Mouse (Mus musculus): Measurements from ENCODE around the gene Kiz. TPM values are rescaled to one million over a fixed set of nuclear protein-coding genes. Genes with fewer than 3 reads are reported as not detected.

Gene Kiz
- total RNA-seq, 1 experiment from 2014 or later = 53.2 TPM

DNA sequence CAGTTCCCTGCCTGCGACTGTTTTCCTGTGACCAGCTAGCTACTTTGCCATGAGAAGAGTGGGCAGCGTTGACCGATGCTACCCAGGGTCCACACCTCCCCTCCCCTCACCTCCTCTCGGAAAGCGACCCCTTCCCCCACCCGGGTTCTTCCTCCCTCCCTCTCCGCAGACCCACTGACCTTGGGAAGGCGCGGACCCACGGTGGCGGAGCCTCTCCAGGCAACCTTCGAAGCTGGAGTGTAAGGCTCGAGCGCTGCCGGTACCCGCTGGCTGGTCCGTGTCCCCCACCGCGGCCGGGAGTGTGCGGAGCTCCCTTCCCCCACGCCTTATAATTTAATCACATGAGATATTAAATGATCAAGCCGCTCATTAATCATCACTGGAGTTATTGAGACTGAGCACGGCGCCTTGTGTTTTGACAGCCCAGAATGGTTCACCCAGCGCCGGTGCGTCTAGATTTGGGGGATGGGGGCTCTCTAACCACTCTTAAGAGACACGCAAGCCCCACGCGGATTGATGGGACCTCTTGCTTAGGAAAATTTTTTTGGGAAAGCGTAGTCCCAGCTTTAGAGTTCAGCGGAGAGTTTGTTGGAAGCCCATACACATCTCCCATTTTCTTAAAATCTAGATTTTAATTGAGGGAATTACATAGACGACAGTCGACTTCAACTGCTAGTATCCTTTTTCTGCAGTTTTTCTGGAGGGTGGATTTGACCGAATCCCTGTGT, 16.2 kb upstream of the Kiz start:
- no peak for ATAC-seq (replicated peaks in 1 of 2; ENCODE audit: insufficient read depth in 1 of 2, low FRiP score in 2 of 2, low TSS enrichment in 1 of 2, low read depth in 1 of 2, poor library complexity in 2 of 2, severe bottlenecking in 2 of 2)

DNA sequence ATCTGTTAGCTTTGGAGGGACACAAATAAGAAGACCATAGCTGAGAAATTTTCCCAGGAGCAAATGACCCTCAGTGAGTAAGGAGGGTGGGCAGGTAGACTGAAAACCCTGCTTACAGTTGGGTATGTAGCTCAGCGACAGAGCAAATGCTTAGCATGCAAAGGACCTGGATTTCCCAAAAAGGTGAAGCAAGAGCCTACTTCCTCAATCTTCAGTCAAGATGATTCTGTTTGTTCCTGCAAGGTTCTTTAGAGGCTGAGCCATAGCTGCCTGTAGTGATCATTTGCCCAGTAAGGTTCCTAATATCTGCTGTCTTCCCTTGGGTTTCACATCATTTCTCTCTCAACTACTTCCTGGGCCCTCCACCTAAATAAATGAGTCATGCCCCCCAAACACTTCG, 7.8 kb upstream of the Kiz start:
- peak; percentile 46 to 71; a peak in 2 of 4 replicates for ATAC-seq (replicated peaks in 1 of 2; ENCODE audit: insufficient read depth in 1 of 2, low FRiP score in 2 of 2, low TSS enrichment in 1 of 2, low read depth in 1 of 2, poor library complexity in 2 of 2, severe bottlenecking in 2 of 2)

DNA sequence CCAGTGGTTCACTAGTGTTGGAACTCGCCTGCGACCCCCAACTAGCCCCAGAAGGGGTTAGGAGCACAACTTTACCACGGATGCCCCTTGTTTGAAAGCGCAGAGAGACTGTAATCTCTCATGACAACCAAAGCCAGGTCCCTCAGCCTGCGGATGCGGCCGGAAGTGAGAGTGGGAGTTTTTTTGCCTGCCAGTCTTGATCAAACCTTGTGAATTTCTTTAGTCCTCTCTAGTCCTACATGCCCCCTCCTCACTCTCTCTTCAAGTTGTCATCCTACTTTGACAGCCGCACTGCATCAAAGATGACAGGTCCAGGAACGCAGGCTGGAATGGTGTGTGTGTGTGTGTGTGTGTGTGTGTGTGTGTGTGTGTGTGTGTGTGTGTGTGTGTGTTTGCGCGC, 456 bp downstream of the Kiz start:
- peak; percentile 19 to 60; a peak in 3 of 4 replicates for ATAC-seq (replicated peaks in 1 of 2; ENCODE audit: insufficient read depth in 1 of 2, low FRiP score in 2 of 2, low TSS enrichment in 1 of 2, low read depth in 1 of 2, poor library complexity in 2 of 2, severe bottlenecking in 2 of 2)

DNA sequence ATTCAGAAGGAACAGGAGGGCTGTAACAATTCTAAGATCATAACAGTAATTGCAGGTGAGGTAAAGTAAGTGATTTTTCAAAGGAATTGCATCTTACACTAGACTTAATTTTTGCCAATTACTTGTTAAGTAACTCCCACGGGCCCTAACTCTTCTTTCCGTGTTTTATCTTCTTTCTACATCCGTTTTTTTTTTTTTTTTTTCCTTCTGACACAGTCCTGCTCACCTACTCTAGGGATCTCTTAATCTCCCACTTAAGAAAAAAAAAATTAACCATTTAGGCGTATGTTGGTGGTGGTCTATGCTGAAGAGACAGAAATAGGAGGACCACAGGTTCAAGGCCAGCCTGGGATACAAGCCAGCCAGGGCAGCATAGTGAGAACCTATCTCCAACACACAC, 1.2 kb downstream of the Kiz start:
- no peak for ATAC-seq (replicated peaks in 1 of 2; ENCODE audit: insufficient read depth in 1 of 2, low FRiP score in 2 of 2, low TSS enrichment in 1 of 2, low read depth in 1 of 2, poor library complexity in 2 of 2, severe bottlenecking in 2 of 2)

DNA sequence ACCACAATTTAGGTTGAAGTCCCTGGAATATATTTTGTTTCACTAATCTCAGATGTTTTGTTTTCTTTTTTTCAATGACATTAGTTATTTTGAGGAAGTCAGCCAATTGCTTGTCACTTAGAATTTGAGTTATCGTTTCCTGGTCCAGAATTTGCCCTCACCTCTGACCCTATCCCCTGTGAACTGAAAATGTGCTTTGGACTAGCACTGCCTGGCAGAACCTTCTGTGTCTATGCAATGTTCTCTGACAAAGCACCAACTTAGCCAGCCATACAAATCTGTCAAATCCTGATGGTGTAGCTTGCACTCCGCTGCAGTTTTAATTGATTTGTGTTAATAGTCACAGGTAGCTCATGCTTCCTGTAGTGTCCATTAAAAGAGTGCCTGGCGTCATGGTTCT, 10.1 kb downstream of the Kiz start:
- no peak for ATAC-seq (replicated peaks in 1 of 2; ENCODE audit: insufficient read depth in 1 of 2, low FRiP score in 2 of 2, low TSS enrichment in 1 of 2, low read depth in 1 of 2, poor library complexity in 2 of 2, severe bottlenecking in 2 of 2)

DNA sequence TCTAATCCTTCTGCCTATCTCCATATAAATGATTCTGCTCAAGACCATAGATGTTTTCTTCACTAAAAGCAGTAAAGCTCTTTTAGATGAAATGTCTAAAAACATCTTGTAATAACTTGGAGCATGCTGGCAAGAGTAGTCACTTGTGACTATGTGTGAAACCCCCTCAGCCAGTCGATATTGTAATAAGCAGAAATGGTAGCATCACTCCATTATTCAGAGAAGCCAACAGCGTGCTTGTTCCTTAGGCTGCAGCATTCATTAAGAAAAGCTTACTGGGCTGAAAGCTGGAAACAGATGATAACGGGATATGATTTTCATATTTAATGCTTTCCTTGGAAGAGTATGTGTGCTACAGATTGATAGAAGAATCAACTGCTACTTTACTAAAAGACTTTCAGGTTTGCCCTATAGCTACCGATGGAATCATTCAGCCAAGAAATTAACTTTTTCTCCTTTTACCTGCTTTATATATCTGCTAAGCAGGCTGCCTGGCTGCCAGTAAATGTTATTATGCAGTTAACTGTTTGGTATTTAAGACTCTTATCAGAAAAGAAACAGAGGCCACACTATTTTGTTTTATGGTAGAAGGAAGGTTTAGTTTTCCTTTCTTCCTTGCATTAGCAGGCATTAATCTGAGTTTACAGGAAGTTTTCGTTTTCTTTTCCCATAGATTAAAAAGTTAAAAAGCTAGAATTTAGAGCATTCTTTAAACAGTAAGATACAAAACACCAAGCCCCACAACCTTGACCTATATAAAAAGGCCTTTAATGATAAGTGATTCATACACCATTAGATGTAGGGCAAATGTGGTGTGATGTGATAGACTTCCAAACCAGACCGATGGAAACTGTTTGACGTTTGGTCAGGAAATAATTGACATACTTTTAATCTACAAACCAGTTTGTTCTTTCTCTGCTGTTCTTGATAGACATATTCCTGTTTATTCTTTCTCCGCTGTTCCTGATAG, 15.9 kb downstream of the Kiz start:
- ATAC-seq (replicated peaks in 1 of 2; ENCODE audit: insufficient read depth in 1 of 2, low FRiP score in 2 of 2, low TSS enrichment in 1 of 2, low read depth in 1 of 2, poor library complexity in 2 of 2, severe bottlenecking in 2 of 2) = no peak

DNA sequence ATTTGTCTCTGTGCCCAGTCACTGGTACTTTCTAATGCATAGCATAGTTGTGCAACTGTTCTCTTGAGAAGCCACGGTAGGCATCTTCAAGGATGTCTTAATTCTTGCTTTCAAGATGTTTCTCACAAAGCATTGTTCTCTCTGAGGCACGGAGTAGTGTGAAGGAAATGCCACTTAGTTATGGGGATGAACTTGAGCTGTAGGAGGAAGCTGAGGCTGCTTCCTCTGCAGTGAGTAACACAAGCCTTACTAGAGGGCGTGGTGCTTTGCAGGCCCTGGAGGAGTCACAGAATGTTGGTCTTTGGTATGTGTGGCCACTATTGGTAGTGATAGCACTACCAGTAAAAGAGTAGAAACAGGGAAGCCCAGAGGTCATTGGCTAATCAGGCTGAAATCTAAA, 17.0 kb downstream of the Kiz start:
- ATAC-seq (replicated peaks in 1 of 2; ENCODE audit: insufficient read depth in 1 of 2, low FRiP score in 2 of 2, low TSS enrichment in 1 of 2, low read depth in 1 of 2, poor library complexity in 2 of 2, severe bottlenecking in 2 of 2) = peak in 1 of 2 experiments; percentile 59; a peak in 1 of 4 replicates

DNA sequence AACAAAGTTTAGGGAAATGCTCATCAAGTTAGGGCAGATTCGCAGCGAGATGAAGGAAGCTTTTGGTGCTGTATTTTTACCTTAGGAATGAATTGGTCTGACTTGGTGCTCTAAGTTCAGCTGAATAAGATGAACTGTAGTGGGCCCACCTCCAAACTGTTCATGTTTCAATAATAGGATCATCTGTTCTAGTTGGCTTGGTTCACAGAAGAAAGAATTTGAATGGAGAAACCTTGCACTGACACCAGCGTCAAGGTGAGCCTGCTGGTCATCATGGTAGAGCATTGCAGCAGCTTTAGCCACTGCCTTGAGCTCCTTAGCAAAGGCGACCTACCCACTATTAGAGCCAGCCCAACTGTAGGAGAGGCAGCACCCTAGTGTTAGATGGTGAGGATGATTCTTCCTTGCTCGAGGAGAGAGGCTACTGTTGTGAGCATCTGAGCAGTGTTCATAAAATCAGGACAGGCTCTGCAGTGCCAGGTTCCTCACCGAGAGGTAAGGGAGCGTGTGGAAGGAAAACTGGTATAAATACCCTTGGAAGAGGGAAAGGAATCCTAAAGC, 18.3 kb downstream of the Kiz start:
- no peak for ATAC-seq (replicated peaks in 1 of 2; ENCODE audit: insufficient read depth in 1 of 2, low FRiP score in 2 of 2, low TSS enrichment in 1 of 2, low read depth in 1 of 2, poor library complexity in 2 of 2, severe bottlenecking in 2 of 2)

DNA sequence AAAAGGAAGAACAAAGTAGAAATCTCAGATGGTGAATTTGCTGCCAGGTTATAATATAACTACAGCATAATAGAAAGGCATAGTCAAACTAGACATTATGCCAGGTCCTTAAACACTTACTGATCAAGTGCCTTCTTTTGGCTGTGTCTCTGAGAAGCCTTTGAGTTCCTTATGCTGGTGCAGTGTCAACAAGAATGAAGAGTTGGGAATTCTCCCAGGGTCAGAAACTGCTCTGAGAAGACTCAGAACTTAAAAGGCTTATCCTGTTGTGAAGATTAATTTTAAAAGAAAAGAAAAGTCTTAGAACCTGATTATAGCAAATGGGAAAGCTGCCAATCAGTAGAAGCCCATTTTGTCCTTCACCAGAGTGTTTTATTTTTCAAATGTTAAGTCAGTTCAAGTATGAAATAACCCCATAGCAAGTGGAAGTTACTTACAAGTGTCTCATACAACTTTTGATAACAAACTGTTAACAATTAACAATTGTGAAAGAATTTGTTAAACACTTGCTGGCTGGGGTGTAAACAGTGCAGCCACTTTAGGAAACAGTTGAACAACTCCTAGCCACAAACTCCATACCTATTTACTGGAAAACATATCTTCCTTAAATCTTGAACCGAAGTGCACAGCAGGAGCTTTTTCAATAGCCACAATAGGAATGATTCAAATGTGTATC, 21.9 kb downstream of the Kiz start:
- no peak for ATAC-seq (replicated peaks in 1 of 2; ENCODE audit: insufficient read depth in 1 of 2, low FRiP score in 2 of 2, low TSS enrichment in 1 of 2, low read depth in 1 of 2, poor library complexity in 2 of 2, severe bottlenecking in 2 of 2)

DNA sequence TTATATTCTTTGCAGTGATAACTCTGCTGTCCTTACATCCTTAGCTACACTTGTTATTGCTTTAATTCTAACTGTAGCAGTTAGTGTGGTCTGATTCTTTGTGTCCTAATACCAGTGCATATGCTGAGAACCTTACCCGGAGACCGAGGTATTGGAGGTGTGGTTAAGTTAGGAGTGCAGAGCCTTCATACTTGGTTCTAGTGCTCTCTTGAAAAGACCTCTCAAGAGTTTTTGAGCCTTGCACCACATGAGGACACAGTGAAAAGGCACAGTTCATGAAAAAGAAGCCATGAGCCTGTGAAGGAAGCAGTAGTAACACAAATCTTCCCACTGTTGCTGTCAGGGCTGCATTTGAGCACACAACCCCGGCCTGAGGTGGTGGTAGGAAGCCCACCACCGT, 26.0 kb downstream of the Kiz start:
- ATAC-seq (replicated peaks in 1 of 2; ENCODE audit: insufficient read depth in 1 of 2, low FRiP score in 2 of 2, low TSS enrichment in 1 of 2, low read depth in 1 of 2, poor library complexity in 2 of 2, severe bottlenecking in 2 of 2) = no peak

DNA sequence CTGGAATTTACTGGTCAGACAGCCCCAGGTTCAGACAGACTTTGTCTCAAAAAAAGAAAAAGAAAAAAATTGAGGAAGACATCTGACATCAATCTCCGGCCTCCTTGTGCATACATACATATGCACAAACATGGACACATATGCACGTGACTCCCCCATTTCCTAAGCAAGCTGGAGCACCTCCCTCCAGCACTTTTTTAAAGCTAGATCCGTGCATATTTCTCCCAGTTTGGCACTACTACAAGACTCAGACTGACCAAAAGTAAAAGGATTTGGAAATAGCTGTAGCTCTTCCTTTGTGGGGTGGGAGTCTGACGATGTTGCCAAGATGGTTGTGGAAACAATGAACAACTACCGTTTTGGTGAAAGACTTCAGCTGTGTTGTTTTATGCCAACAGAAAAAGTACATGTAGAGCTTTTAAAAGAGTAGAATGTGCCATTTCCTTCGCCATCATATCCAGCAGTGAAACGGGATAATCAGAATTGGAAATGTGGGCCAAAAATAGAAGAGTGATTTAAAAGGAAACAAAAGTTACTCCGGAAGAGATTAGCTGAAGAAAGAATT, 28.7 kb downstream of the Kiz start:
- no peak for ATAC-seq (replicated peaks in 1 of 2; ENCODE audit: insufficient read depth in 1 of 2, low FRiP score in 2 of 2, low TSS enrichment in 1 of 2, low read depth in 1 of 2, poor library complexity in 2 of 2, severe bottlenecking in 2 of 2)

DNA sequence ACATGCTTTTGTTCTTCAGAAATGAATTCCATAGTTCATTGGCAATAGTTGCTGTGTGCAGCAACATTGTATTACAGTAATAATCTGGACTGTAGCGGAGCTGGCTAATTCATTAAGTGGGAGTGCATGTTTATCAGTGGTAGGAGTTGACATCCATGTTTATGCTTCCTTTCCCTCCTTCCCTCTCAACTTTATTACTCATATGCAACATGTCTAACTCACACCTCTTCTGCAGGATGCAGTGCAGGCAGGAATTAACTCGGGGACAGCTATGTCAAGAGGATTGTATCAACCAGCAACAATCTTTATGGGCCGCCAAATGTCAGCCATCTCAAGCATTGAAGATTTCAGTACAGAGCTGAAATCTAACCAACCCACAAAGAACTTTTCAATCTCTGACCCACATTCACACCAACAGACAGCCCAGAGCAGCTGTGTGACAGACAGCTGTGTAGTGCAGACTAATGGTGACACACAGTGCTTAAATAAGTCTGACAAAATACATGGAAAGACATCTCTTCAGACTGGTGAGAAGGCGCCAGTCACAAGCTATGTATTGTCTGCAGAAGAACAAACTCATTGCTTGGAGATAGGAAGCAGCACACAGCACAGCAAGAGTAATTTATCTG, 33.2 kb downstream of the Kiz start:
- no peak for ATAC-seq (replicated peaks in 1 of 2; ENCODE audit: insufficient read depth in 1 of 2, low FRiP score in 2 of 2, low TSS enrichment in 1 of 2, low read depth in 1 of 2, poor library complexity in 2 of 2, severe bottlenecking in 2 of 2)

DNA sequence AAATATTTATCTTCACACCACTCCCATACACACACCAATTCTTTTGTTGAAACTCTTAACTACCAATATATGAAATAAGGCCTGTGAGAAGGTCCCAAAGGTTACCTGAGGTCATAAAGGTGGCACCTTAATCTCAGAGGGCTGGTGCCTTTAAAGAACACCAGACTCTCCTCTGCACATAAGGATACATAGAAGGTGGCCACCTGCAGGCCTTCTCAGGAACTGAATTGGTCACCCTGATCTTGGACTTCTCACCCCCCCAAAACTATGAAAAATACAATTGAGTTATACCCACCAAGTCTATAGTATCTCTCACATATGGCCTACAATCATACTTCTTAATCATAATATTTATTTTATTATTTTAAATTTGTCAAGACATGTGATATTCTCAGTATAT, 43.3 kb downstream of the Kiz start:
- ATAC-seq (replicated peaks in 1 of 2; ENCODE audit: insufficient read depth in 1 of 2, low FRiP score in 2 of 2, low TSS enrichment in 1 of 2, low read depth in 1 of 2, poor library complexity in 2 of 2, severe bottlenecking in 2 of 2) = peak; percentile 66 to 67; a peak in 3 of 4 replicates

DNA sequence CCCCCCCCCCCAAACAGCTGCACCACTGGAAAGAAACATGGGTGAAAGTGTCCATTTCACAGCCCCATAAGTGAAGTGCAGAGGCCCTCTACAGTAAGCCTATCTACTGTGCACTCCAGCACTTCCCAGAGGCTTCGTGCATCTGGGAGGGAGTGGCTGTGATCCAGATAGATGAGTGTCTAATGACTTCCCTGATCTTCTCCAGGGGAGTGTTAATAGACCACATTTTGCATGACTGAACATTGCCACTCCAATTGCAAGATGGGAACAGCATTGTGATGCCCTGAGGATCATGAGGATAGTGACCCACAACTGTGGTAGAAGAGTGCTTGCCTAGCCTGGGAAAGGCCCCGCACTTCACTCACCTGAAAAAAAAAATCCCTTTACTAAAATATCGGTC, 60.4 kb downstream of the Kiz start:
- ATAC-seq (replicated peaks in 1 of 2; ENCODE audit: insufficient read depth in 1 of 2, low FRiP score in 2 of 2, low TSS enrichment in 1 of 2, low read depth in 1 of 2, poor library complexity in 2 of 2, severe bottlenecking in 2 of 2) = no peak

DNA sequence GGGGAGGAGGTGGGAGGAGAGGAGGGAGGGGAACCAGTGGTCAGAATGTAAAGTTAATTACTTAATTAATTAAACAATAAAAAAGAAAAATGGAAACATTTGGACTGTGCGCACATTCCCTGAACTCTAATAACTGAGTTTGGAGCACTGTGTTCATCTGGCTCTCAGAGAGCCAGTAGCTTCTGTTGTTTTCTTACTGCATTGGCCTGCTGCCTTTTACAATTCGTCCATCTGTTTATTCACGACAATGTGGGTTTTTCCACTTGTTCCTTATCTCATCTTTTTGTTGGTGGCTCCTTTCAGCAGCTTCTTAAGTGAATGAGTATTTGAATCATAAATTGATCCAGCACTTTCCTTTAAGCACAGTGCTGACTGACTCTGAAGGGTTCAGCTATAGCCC, 62.1 kb downstream of the Kiz start:
- no peak for ATAC-seq (replicated peaks in 1 of 2; ENCODE audit: insufficient read depth in 1 of 2, low FRiP score in 2 of 2, low TSS enrichment in 1 of 2, low read depth in 1 of 2, poor library complexity in 2 of 2, severe bottlenecking in 2 of 2)

DNA sequence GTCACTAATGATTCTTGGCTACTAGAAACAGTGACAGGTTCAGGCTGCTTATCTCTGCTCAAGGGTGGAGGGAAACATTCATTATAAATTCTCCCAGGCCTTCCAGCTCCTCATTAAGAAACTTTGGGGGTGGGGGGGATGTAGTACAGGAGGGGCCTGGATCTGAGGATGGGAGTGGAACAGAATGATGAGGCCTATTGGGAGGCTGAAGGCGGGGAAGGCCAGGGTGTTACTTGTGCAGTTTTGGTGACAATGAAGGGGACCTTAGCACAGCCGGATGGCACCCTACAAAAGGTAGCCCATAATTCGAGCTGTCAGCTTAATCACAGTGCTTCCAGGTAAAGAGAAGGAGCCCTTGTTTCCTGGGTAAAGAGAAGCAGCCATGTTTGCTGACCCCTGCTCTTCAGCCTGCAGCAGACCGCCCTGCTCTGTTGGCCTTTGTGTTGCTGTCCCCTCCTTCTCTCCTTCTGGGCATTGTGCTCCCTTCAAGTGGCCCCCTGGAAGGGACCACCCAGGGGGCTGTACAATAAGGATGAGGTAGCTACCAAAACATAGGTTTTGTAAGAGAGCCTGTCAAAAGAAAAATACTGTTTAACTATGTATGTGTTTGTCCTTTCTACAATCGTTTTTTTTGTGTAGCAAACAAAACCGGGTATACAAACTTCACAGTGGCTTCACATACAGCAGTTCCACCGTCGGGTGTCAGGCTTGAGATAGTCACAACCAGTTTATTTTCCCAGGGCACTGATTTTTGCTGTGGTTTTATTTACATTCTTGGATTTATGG, 64.9 kb downstream of the Kiz start:
- no peak for ATAC-seq (replicated peaks in 1 of 2; ENCODE audit: insufficient read depth in 1 of 2, low FRiP score in 2 of 2, low TSS enrichment in 1 of 2, low read depth in 1 of 2, poor library complexity in 2 of 2, severe bottlenecking in 2 of 2)
